ENCODE assay signal across 8 mouse cellular contexts in the genomic region with DNA sequence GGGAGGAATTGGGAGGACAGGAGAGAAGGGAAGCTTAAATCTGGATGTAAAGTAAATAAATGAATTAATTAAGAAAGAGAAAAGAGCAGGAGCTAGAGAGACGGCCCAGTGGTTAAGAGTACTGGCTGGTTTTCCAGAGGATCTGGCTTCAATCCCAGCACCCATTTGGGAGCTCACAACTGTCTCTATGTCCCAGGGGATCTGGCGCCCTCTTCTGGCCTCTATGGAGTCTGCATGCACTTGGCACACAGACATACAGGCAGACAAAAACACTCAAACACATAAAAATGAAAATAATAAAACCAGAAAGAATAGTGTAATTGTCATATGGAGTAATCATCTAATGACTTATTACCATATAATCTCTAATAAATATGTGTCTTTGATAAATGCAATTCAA. TPM values are rescaled to one million over a fixed set of nuclear protein-coding genes. Genes with fewer than 3 reads are reported as not detected.
DNase-seq lines count a peak whose midpoint lies in the region; ATAC-seq and TF ChIP-seq lines count a peak whose summit lies in the region.
"Had no signal": no experiment of that assay in that cellular context is flagged by ENCODE, and none has a peak within 500 bp of the region (broad histone marks: within the 10 kb centered on the region; RNA-seq: fewer than 3 reads in every experiment).

No protein-coding gene starts in this region.

- WGBS in kidney, adult 2 months: 41% methylated on average over 2 of the region's 2 CpGs
- WGBS in kidney, embryonic 16.5 days: 42% methylated on average over 2 of the region's 2 CpGs
- WGBS in lung, postnatal 0 days: 50% methylated on average over 2 of the region's 2 CpGs

- H3K4me2 ChIP-seq in kidney, embryonic 16.5 days (replicated peaks; ENCODE audit: low read depth, low read length): no peak overlapping the region
- H3K4me2 ChIP-seq in lung, postnatal 0 days (replicated peaks; ENCODE audit: low read depth, low read length): no peak overlapping the region
- H3K4me2 ChIP-seq: lung, embryonic 15.5 days had no signal

- TF ChIP-seq POLR2A in kidney, adult 2 months (IDR thresholded peaks at IDR 0.05; ENCODE audit: low read depth, low read length): no peak

- no peaks in the 10 kb centered on the region for H3K4me1 ChIP-seq in kidney, adult 2 months (ENCODE audit: control insufficient read depth, insufficient read depth, low read length)
- no peaks in the 10 kb centered on the region for H3K4me1 ChIP-seq in kidney, embryonic 16.5 days (ENCODE audit: insufficient read depth, low read length)
- peaks cover 47% of the 10 kb centered on the region for H3K4me1 ChIP-seq in E14TG2a.4 (replicated peaks; ENCODE audit: low read depth, low read length)
- no peaks in the 10 kb centered on the region for H3K4me1 ChIP-seq in lung, postnatal 0 days (ENCODE audit: insufficient read depth, low read depth, low read length)
- H3K4me1 ChIP-seq: lung, embryonic 15.5 days had no signal

- H3K27me3 ChIP-seq in kidney, adult 2 months (replicated peaks; ENCODE audit: control insufficient read depth, insufficient read depth, low read length): no peaks in the 10 kb centered on the region
- no peaks in the 10 kb centered on the region for H3K27me3 ChIP-seq in kidney, embryonic 16.5 days (ENCODE audit: insufficient read depth, low read length)
- no peaks in the 10 kb centered on the region for H3K27me3 ChIP-seq in E14TG2a.4 (ENCODE audit: insufficient read depth, low read length)
- H3K27me3 ChIP-seq in lung, postnatal 0 days (replicated peaks; ENCODE audit: insufficient read depth, low read length): no peaks in the 10 kb centered on the region
- H3K27me3 ChIP-seq: lung, embryonic 15.5 days had no signal

- no peaks in the 10 kb centered on the region for H3K9me3 ChIP-seq in kidney, embryonic 16.5 days (ENCODE audit: low read length)
- no peaks in the 10 kb centered on the region for H3K9me3 ChIP-seq in E14TG2a.4 (ENCODE audit: low read length)
- H3K9me3 ChIP-seq in lung, postnatal 0 days (ENCODE audit: low read length): no peaks in the 10 kb centered on the region
- H3K9me3 ChIP-seq: lung, embryonic 15.5 days had no signal

- H3K27ac ChIP-seq in kidney, adult 2 months (ENCODE audit: insufficient read depth, low read depth, low read length): no peak overlapping the region
- no peak overlapping the region for H3K27ac ChIP-seq in kidney, embryonic 16.5 days (ENCODE audit: low read length)
- H3K27ac ChIP-seq in lung, postnatal 0 days (ENCODE audit: low read length): no peak overlapping the region
- H3K27ac ChIP-seq: lung, embryonic 15.5 days had no signal

- no peak overlapping the region for H3K4me3 ChIP-seq in kidney, adult 2 months (ENCODE audit: insufficient read depth, low read depth, low read length)
- no peak overlapping the region for H3K4me3 ChIP-seq in kidney, embryonic 16.5 days (ENCODE audit: low read length)
- no peak overlapping the region for H3K4me3 ChIP-seq in E14TG2a.4 (replicated peaks; ENCODE audit: low read length)
- no peak overlapping the region for H3K4me3 ChIP-seq in lung, postnatal 0 days (ENCODE audit: low read depth, low read length)
- H3K4me3 ChIP-seq: lung, embryonic 15.5 days had no signal

- no peak for TF ChIP-seq EP300 in lung, postnatal 0 days (IDR thresholded peaks at IDR 0.05)

- peak; percentile 61 for TF ChIP-seq CTCF in kidney, adult 2 months (conservative IDR thresholded peaks at IDR 0.05; ENCODE audit: insufficient read depth, insufficient read length, low read depth, low read length)
- TF ChIP-seq CTCF in E14TG2a.4 (conservative IDR thresholded peaks at IDR 0.05; ENCODE audit: low read length): peak; percentile 56
- TF ChIP-seq CTCF in lung, postnatal 0 days (IDR thresholded peaks at IDR 0.05): peak; percentile 68

- no peak for ATAC-seq in kidney, embryonic 16.5 days (ENCODE audit: low FRiP score, low TSS enrichment)
- no peak for ATAC-seq in lung, postnatal 0 days

- peak; percentile 12 for DNase-seq in kidney, adult 2 months
- DNase-seq in ZHBTc4 (ENCODE audit: low read depth, low spot score): peak; percentile 88
- no peak for DNase-seq in lung, postnatal 0 days (ENCODE audit: low spot score)
- DNase-seq in urinary bladder, postnatal 36 days (ENCODE audit: low spot score in 2 of 2): no peak
- no peak for DNase-seq in spleen, postnatal 4 days (ENCODE audit: low spot score in 2 of 2)

- H3K9ac ChIP-seq in kidney, embryonic 16.5 days (replicated peaks; ENCODE audit: low read length): no peak overlapping the region
- H3K9ac ChIP-seq in lung, postnatal 0 days (replicated peaks; ENCODE audit: low read depth): no peak overlapping the region
- H3K9ac ChIP-seq: lung, embryonic 15.5 days had no signal

- H3K36me3 ChIP-seq in kidney, adult 2 months (ENCODE audit: control insufficient read depth, insufficient read depth, low read length): no peaks in the 10 kb centered on the region
- no peaks in the 10 kb centered on the region for H3K36me3 ChIP-seq in kidney, embryonic 16.5 days (ENCODE audit: insufficient read depth, low read length)
- no peaks in the 10 kb centered on the region for H3K36me3 ChIP-seq in E14TG2a.4 (ENCODE audit: insufficient read depth, low read length)
- H3K36me3 ChIP-seq in lung, postnatal 0 days (ENCODE audit: insufficient read depth, low read length): no peaks in the 10 kb centered on the region
- H3K36me3 ChIP-seq: lung, embryonic 15.5 days had no signal

RNA-seq across cellular contexts. Expression of gene Pdpn, which starts 12.0 kb away (rescaled TPM):
- 3.2 and 4.5 TPM in 2 replicates for polyA plus RNA-seq in kidney, adult 2 months (2012; rRNA removed)
- polyA plus RNA-seq in kidney, embryonic 16.5 days (2015; fragmentation: Nextera tagmentation; extraction: Ambion mirVana): 47.5 and 48.2 TPM in 2 replicates
- 118 and 142 TPM in 2 replicates for polyA plus RNA-seq in lung, postnatal 0 days (2015; fragmentation: Nextera tagmentation; extraction: Ambion mirVana)

RNA-seq across cellular contexts. Expression of gene Lrrc38, which starts 38.2 kb away (rescaled TPM):
- 0.04 and 0.06 TPM in 2 replicates for polyA plus RNA-seq in kidney, adult 2 months (2012; rRNA removed)
- 0.06 and 0.12 TPM in 2 replicates for polyA plus RNA-seq in kidney, embryonic 16.5 days (2015; fragmentation: Nextera tagmentation; extraction: Ambion mirVana)
- not detected in 2 replicates for polyA plus RNA-seq in lung, postnatal 0 days (2015; fragmentation: Nextera tagmentation; extraction: Ambion mirVana)

Comparison
In these comparisons a context has a peak if more than half of its experiments do, and no peak if none do; other contexts are left out.
1. DNase-seq: peak in kidney, adult 2 months (single experiment) and ZHBTc4 (single experiment); none in lung, postnatal 0 days (single experiment), urinary bladder, postnatal 36 days (0 of 2) and spleen, postnatal 4 days (0 of 2).
2. Peak in every context shown above with its lines, with median percentiles within 50 percentile points of each other: CTCF ChIP-seq.